Mouse (Mus musculus) kidney, adult 11 months (tissue): ENCODE results near the gene Klf11.
A peak's percentile ranks its signal among the peaks of the same experiment; 100 is the strongest.
"Not testable (repeated sequence)": the region's sequence is repeated elsewhere in the genome, so short reads cannot be mapped to it uniquely, and the experiment has no call there.

ENCODE experiments used
- DNase-seq: peaks from one replicate; pipeline ENCODE4 v3.0.0; 2022

Gene Klf11

DNA sequence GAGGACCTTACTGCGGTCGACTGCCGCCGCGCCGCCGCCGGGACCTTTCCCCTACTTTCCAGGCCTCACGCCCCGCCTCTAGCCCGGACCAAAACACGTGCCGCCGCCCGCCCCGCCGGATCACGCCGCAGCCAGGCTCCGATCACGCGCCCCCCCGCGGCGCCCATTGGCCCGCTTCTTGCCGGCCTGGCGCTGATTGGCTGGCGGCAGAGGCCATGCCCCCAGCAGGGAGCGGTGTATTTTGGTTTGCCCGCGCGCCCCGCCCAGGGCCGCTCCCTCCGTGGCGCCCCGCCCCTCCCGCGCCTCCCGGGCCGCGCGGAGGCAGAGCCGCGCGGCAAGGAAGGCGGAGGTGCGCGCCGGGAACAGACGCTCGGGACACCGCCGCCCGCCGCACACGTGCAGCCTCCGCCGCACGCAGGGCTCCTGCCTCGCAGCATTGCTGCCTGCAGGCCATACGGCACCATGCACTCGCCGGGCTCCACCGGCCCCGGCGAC, at the start of gene Klf11:
Klf11 (plus strand) TSS at position 212 of the 495 bp plus-strand sequence.
- peak; percentile 98 for DNase-seq

GRCm38 (mm10) chr12:24603266-24603665, 47.8 kb upstream of the Klf11 start:
- peak; percentile 64 for DNase-seq

DNA sequence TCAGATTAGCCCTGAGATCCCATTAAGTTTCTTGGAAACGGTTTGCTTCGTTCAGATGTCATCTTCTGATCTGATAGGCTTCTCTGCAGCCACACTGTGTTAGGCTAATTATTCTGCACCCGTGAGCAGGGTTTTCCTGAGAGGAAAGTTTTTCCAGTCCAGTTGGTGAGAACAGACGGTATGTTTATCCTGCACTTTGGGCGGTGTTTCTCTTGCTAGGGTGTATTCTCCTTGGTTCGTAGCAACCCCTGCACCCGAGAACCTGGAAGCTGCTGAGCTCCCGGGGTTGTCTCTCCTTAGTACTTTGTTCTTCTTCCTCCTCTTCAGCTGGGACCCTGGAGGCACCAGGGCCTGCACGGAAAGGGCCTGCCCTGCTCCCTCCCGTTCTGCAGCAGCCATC, 44.9 kb upstream of the Klf11 start:
- no peak for DNase-seq

DNA sequence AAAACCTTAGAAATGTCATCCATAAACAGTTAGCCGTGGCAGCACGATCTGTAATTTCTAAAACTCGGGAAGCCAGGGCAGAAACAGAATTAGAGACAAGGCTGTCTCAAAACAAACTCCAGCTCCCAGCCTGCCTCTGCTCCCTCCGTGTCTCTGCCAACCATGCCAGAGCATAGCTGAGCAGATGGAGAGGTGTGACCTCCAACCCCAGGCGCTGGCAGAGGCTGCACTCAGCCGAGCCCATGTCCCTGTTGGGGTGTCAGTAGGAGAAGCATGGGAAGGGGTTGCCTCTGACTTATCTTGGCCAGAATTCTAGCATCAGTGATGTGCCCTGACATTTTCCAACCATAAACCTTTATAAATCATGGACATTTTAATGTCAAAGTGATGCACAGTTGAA, 38.5 kb upstream of the Klf11 start:
- DNase-seq: no peak

GRCm38 (mm10) chr12:24614452-24615075, 36.5 kb upstream of the Klf11 start:
- DNase-seq: no peak

GRCm38 (mm10) chr12:24615140-24615539, 35.9 kb upstream of the Klf11 start:
- peak; percentile 52 for DNase-seq

GRCm38 (mm10) chr12:24619436-24619835, 31.6 kb upstream of the Klf11 start:
- no peak for DNase-seq

GRCm38 (mm10) chr12:24623486-24624251, 27.4 kb upstream of the Klf11 start:
- DNase-seq: no peak

DNA sequence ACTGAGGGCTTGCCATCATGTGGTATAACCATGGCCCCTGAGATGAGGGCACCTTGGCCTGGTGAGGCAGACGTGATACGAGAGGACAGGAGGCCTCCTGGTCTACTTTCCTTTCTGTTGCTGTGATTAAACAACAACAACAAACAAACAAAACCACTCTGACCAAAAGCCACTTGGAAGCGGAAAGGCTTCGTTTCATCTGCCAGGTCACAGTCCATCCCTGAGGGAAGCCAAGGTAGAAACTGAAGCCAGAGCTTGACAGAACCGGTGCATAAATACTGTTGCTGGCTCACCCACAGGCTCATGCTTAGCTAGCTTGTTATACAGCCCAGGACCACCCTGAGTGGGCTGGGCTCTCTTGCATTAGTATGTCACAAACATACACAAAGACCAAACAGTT, 24.7 kb upstream of the Klf11 start:
- DNase-seq: no peak

DNA sequence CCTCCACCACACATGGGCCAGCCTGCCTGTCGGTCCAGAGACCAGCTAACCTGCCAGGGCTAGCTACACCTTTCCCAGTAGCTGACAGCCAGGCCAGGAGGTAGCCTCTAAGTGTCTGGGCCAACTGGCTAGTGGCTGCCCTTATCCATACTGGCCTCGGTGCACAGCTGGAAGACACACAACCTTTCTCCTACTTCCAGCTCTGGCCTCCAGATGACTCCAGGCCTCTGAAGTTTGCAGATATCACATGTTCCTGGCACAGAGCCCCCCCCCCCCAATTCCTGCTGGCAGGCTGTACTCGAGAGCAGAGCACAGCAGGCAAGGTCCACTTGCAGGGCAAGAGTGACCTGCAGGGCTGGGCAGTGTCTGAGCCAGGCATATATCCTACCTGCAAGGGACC, 23.9 kb upstream of the Klf11 start:
- peak; percentile 28 for DNase-seq

DNA sequence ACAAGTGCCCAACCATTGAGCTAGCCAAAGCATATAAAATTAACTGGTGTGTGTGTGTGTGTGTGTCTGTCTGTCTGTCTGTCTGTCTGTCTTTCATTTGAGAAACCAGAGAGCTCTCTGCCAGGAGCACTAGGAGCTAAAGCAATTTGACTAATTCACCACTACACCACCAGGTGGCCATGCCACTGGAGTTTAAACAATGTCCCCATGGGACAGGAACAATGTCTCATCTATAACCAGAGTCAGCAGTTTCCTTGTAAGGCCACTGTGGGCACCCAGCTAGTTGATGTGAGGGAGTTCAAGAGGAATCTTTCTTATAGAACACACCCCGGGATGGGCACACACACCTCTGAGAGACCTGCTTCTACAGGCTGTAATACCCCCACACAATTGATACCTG, 20.9 kb upstream of the Klf11 start:
- DNase-seq: no peak

- DNase-seq: no peak
Measured at GRCm38 (mm10) chr12:24632404-24632803, 18.7 kb upstream of the Klf11 start.

DNA sequence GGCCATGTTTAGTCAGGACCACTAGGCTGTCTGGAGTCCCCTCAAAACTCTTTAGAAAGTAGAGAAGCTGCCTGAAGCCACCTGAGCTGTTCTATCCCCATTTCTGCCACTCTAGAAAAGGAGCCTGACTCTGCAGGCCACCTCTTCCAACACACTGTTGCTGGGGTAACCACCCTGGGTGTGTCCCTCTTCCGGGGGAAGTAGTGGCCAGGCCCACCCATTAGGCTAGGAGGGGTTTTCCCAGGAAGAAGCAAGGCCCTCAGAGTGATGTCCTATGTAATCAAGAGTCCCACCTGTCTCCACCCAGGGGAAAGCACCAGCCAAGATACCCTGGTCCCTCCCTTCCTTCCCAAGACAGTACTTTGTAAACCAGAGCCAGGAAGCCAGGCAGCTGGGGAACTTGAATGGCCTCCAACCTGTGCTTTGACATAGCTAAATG, 17.3 kb upstream of the Klf11 start:
- no peak for DNase-seq

- no peak for DNase-seq
Measured at GRCm38 (mm10) chr12:24634212-24634611, 16.9 kb upstream of the Klf11 start.

DNA sequence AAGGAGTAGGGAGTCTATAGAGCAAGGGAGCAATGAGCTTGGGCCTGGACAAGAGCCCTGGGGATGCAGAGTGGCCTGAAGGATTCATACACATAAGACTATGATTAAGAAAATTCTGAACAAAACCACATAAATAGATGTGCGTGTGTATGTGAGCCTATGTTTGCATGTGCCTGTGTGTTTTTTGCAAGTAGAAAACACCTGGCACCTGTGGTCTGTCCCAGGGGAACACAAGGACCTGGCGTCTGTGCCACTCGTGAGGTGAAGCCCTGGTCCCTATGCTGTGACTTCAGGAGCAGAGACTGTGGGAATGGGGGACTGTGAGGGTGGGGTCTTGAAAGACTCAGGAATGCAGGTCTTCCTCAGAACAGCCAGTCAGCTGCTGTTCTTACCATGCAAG, 16.4 kb upstream of the Klf11 start:
- DNase-seq: no peak

GRCm38 (mm10) chr12:24638787-24639186, 12.3 kb upstream of the Klf11 start:
- DNase-seq: not testable (repeated sequence)

DNA sequence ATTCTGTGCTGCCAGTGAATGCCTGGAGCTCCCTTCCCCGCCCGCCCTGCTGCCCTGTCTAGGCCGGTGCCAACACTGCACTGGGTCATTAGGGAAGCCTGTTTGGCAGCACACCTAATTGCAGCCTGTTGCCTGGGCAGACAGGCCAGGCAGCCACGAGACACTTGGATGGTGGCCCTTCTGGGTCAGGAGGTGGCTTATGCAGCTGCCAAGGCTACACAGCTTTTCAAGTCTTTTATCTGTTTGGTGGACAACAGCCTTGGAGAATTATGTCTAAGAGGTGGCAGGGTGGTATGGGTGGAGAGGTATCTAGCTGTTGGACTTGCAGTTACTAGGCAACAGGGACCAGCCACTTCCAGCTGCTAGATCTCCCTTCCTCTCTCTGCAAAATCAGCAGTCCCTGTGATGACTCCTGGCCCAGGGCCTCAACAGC, 8.7 kb upstream of the Klf11 start:
- peak; percentile 90 for DNase-seq

GRCm38 (mm10) chr12:24644125-24644571, 6.9 kb upstream of the Klf11 start:
- DNase-seq: no peak

DNA sequence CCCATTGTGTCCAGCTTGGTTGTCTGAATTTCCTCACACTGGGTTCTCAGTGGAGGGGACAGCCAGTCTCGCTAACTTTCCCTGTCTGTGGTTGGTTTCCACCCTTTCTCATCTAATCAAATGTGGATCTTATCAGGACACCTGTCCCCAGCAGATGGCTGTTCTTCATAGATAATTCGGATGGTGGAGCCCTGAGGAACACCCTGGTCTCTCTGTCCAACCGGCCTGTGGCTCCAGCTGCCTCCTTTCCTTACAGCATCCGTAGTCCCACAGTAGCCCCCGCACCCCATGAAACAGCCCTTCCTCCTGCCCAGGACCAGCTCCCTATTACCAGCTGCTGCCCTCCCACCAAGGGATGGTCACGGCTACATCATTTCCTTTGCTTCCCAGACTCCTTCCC, 5.2 kb upstream of the Klf11 start:
- no peak for DNase-seq

DNA sequence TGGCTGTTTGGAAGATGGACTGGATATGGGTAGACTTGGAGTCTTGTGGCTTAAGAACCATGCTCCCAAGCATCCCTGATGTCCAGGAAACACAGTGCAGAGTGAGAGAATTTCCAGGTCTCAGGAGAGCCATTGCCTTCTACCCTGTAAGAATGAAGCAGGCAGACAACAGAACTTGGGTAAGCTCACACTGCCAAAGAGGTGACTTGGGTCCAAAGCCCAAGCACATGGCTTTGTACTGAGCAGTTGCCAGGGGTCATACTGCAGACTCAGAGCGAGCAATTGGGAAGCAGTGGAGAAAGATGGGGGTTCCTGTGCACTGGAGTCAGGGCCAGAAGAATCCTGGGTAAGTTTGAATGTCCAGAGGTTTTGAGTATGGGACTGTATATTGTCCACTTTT, 3.0 kb upstream of the Klf11 start:
- DNase-seq: no peak

DNA sequence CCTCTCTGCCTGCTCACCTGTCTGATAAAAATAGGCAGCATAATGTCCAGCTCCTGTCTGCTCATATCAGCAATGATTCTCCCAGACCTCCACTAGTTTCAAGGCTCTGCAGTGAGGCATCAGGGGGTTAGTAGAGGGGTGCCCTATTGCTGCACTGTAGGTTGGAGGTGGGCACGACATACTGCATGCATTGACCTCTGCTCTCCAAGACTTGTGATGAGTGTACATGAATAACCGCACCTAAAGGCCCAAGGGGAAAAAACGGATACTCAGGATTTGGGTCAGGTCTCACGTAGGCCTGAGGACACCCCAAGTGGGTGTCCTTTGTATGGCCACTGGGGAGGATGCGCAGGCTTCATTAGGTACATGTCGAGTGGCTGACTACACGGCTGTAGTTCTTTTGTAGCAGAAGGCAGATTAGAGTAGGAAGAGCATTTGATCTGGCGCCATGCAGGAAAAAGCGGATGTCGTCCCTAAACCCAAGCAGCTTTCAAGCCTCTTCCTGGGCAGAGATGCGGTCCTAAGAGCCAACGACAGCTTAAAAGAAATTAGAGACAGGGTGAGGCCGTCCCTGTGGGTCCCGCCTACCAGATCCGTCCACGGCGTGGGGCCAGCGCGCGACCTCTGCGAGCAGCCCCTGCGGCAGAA, 535 bp upstream of the Klf11 start:
- no peak for DNase-seq

DNA sequence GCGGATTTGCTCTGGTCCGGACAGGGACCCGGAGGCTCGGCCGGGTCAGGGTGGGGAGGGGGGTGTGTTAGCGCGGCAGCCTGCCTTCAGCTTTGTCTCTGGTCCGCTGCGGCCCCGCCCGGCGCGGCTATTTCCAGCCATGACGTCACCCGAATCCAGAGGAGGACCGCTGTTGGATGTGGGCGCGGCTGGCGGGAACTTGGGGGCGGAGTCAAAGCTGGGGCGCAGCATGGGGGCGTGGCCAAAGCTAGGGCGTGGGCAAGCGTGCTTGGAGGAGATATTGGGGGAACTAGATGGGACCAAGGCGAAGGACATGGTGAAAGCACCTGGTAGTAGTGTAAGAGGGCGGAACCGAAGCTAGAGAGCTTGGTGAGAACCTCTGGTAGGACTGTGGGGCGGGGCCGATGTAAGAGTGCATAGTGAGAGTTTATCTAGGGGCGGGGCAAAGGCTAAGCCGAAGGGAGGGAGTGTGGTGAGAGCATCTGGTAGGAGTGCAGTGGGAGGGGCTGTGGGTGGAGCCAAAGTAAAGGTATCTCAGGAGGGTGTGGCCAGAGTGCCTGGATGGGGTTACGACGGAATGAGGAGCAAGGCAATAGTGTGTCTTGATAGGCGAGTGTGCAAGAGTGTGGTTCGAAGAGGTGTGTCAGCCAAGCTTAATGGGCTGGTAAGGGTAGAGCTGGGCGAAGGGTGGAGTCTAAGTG, 718 bp downstream of the Klf11 start:
- DNase-seq: peak; percentile 97
